Mouse (Mus musculus) midbrain, embryonic 13.5 days (tissue): Measurements from ENCODE around the gene Tmem150b. TPM values are rescaled to one million over a fixed set of nuclear protein-coding genes. Genes with fewer than 3 reads are reported as not detected.

Experiments used
- ATAC-seq: fragments of 200-750 bp; cut with Nextera tagmentation; 2 replicates; pipeline ENCODE4 v1.8.0; 2017; ENCODE audit warnings: mild to moderate bottlenecking, moderate TSS enrichment, moderate library complexity
- H3K27ac ChIP-seq: fragments of 300-500 bp; sonication (generic); 2 replicates; pipeline ENCODE4 v1.5.1; 2015; ENCODE audit warnings: inconsistent platforms, mild to moderate bottlenecking, moderate library complexity
- H3K27me3 ChIP-seq: fragments of 300-500 bp; sonication (generic); 2 replicates; pipeline ENCODE4 v1.6.1; 2015; ENCODE audit warnings: mild to moderate bottlenecking, inconsistent platforms
- H3K36me3 ChIP-seq: fragments of 300-500 bp; sonication (generic); 2 replicates; pipeline ENCODE4 v1.6.1; 2015; ENCODE audit warnings: mild to moderate bottlenecking, inconsistent platforms
- H3K4me1 ChIP-seq: fragments of 300-500 bp; sonication (generic); replicated peaks from 2 replicates; pipeline ENCODE4 v1.6.1; 2015; ENCODE audit warnings: inconsistent platforms
- H3K4me2 ChIP-seq: fragments of 300-500 bp; sonication (generic); replicated peaks from 2 replicates; pipeline ENCODE4 v1.6.1; 2015; ENCODE audit warnings: moderate library complexity, mild to moderate bottlenecking, inconsistent platforms
- H3K4me3 ChIP-seq: fragments of 300-500 bp; sonication (generic); replicated peaks from 2 replicates; pipeline ENCODE4 v1.5.1; 2015; ENCODE audit warnings: mild to moderate bottlenecking, inconsistent platforms
- H3K9ac ChIP-seq: fragments of 300-500 bp; sonication (generic); replicated peaks from 2 replicates; pipeline ENCODE4 v1.6.1; 2015; ENCODE audit warnings: mild to moderate bottlenecking, inconsistent platforms
- H3K9me3 ChIP-seq: fragments of 300-500 bp; sonication (generic); 2 replicates; pipeline ENCODE4 v1.6.1; 2016; ENCODE audit warnings: mild to moderate bottlenecking, inconsistent platforms
- WGBS: fragments of 180-500 bp; shearing (Covaris S2); methylation state at CpG from one replicate; pipeline ENCODE4 v1.1.7; 2015; 5-methylcytosine and 5-hydroxymethylcytosine counted together
- polyA plus RNA-seq: library from polyadenylated mRNA; unstranded; fragments of >200 nt; fragmentation: Nextera tagmentation; extraction: Ambion mirVana; gene quantifications from 2 replicates; pipeline ENCODE4 v1.2.1, GENCODE M21; 2015

The Tmem150b gene
- polyA plus RNA-seq, 1 experiment from 2014 or later: 0.22 TPM

DNA sequence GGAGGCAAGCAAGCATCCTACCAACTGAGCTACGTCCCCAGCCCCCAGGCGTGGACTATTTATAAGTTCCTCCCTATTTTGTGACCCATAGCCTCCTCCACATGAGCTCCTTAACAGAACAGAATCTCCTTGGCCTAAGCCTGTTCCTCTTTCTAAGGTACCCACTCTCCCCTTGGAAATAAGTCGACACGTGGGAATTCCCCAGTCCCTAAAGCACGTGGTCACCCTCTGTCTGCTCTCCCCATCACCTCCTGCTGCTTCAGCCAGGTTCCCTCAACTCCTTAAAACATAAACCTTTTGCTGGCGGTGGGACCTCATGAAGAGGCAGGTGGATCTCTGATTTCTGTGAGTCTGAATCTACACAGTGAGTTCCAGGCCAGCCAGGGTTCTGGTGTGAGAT, 8.1 kb downstream of the Tmem150b start:
- 83% methylated on average over 6 of the region's 6 CpGs for WGBS
- H3K9ac ChIP-seq: no peak overlapping the region
- no peaks in the 10 kb centered on the region for H3K27me3 ChIP-seq
- H3K9me3 ChIP-seq: no peaks in the 10 kb centered on the region
- H3K36me3 ChIP-seq: peaks cover 57% of the 10 kb centered on the region
- no peak overlapping the region for H3K4me2 ChIP-seq
- H3K4me3 ChIP-seq: no peak overlapping the region
- no peak for ATAC-seq
- H3K4me1 ChIP-seq: no peaks in the 10 kb centered on the region
- H3K27ac ChIP-seq: no peak overlapping the region

GRCm38 (mm10) chr7:4712594-4712993, 12.5 kb downstream of the Tmem150b start:
- no peak for ATAC-seq
- H3K4me2 ChIP-seq: no peak overlapping the region
- no peak overlapping the region for H3K4me3 ChIP-seq
- H3K9ac ChIP-seq: no peak overlapping the region
- H3K4me1 ChIP-seq: no peaks in the 10 kb centered on the region
- 89% methylated on average over 3 of the region's 3 CpGs for WGBS
- H3K27ac ChIP-seq: no peak overlapping the region
- H3K36me3 ChIP-seq: peaks cover 96% of the 10 kb centered on the region
- no peaks in the 10 kb centered on the region for H3K9me3 ChIP-seq
- no peaks in the 10 kb centered on the region for H3K27me3 ChIP-seq

DNA sequence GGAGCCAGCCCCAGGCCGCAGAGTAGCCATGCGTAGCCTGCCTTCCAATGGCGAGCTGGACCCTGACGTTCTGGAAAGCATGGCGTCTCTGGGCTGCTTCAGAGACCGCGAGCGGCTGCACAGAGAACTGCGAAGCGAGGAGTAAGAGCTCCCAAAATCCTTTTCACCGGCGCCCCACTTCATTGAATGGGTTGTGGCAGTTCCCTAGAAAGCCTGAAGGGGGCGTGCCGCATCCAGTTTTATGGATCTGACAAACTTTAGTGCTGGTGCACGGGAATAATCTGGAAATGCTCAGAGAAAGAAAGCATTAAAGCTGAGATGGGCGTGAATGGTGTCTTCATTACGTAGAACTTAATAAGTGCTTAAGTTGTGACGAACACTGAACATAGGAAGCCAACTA, 20.0 kb downstream of the Tmem150b start:
- no peaks in the 10 kb centered on the region for H3K9me3 ChIP-seq
- no peak overlapping the region for H3K4me2 ChIP-seq
- ATAC-seq: no peak
- 33% methylated on average over 18 of the region's 18 CpGs for WGBS
- no peak overlapping the region for H3K4me3 ChIP-seq
- no peaks in the 10 kb centered on the region for H3K27me3 ChIP-seq
- H3K36me3 ChIP-seq: peaks cover 95% of the 10 kb centered on the region
- peaks cover 6% of the 10 kb centered on the region; the same call in 1 of the 2 replicates for H3K4me1 ChIP-seq
- no peak overlapping the region for H3K9ac ChIP-seq
- H3K27ac ChIP-seq: no peak overlapping the region

DNA sequence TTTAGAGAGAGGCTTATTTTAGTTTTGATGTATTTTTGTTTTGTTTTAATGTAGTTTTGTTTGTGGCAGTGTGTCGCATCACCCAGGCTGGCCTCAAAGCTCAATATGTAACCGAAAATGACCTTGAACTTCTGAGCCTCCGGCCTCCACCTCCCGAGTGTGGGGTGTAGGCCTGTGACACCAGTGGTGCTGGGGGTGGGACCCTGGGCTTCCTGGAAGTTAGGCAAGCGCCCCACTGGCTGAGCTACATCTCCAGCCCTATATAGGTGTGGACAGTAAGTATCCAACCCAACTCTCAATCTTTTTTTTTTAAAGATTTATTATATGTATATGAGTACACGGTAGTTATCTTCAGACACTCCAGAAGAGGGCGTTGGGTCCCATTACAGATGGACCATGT, 21.9 kb downstream of the Tmem150b start:
- no peak overlapping the region for H3K9ac ChIP-seq
- no peak overlapping the region for H3K4me3 ChIP-seq
- 95% methylated on average over 7 of the region's 7 CpGs for whole genome bisulfite sequencing
- H3K4me1 ChIP-seq: peaks cover 6% of the 10 kb centered on the region; the same call in 1 of the 2 replicates
- H3K36me3 ChIP-seq: peaks cover 95% of the 10 kb centered on the region
- no peak overlapping the region for H3K4me2 ChIP-seq
- no peak for ATAC-seq
- H3K9me3 ChIP-seq: no peaks in the 10 kb centered on the region
- no peak overlapping the region for H3K27ac ChIP-seq
- no peaks in the 10 kb centered on the region for H3K27me3 ChIP-seq

DNA sequence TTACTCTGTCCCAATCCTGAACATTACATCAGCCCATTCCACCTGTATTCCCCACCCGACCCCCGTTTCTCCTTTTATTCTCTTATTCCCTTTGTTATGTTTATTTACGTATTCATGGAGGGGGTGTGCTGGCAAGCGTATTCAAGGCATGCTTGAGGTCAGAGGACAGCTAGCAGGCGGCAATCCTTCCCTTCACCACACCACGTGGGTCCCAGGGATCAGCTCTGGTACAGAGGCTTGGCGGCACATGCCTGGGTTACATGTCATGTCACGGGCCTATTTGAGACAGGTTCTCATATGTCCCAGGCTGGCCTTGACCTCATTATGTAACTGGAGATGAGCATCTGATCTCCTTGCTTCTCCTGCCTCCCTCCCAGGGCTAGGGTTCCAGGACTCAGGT, 22.7 kb downstream of the Tmem150b start:
- no peaks in the 10 kb centered on the region for H3K9me3 ChIP-seq
- peak overlapping the region; percentile 25; the same call in 1 of the 2 replicates for H3K27ac ChIP-seq
- no peaks in the 10 kb centered on the region for H3K27me3 ChIP-seq
- H3K4me3 ChIP-seq: no peak overlapping the region
- peaks cover 6% of the 10 kb centered on the region; the same call in 1 of the 2 replicates for H3K4me1 ChIP-seq
- no peak overlapping the region for H3K4me2 ChIP-seq
- no peak overlapping the region for H3K9ac ChIP-seq
- peaks cover 95% of the 10 kb centered on the region for H3K36me3 ChIP-seq
- ATAC-seq: no peak
- 33% methylated on average over 8 of the region's 8 CpGs for WGBS

DNA sequence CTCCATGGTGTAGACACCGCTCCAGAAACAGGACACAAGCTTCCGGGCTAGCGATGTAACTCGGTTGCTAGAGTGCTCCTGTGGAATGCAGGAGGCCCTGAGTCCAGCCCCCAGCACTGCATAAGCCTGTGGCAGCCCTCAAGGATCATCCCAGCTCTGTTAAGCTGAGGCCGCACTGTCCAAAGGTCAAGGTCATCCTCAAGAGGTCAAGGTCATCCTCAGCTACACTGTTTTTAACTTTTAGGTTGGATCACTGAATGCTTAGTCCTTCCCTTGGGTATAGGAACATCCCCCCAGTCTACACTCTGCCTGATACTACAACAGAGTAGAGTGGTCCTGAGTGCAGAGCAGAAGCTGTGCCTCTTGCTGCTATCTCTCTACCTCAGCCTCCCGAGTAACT, 32.0 kb downstream of the Tmem150b start:
- WGBS: 66% methylated on average over 6 of the region's 6 CpGs
- Histone ChIP-seq H3K9me3 (no peaks in the 10 kb centered on the region), H3K27ac (no peak overlapping the region), H3K9ac (no peak overlapping the region), H3K4me3 (no peak overlapping the region), H3K4me2 (no peak overlapping the region), H3K27me3 (no peaks in the 10 kb centered on the region), H3K4me1 (peaks cover 21% of the 10 kb centered on the region), H3K36me3 (peaks cover 54% of the 10 kb centered on the region)
- no peak for ATAC-seq

- 3% methylated on average over 32 of the region's 35 CpGs for WGBS
- peak overlapping the region; percentile 97 for H3K27ac ChIP-seq
- peaks cover 35% of the 10 kb centered on the region for H3K36me3 ChIP-seq
- H3K4me2 ChIP-seq: peak overlapping the region; percentile 76
- H3K27me3 ChIP-seq: no peaks in the 10 kb centered on the region
- H3K4me3 ChIP-seq: peak overlapping the region; percentile 93
- peak; percentile 75 for ATAC-seq
- peaks cover 21% of the 10 kb centered on the region for H3K4me1 ChIP-seq
- H3K9me3 ChIP-seq: no peaks in the 10 kb centered on the region
- peak overlapping the region; percentile 100 for H3K9ac ChIP-seq
Observed at GRCm38 (mm10) chr7:4690951-4691653, 33.9 kb downstream of the Tmem150b start.

DNA sequence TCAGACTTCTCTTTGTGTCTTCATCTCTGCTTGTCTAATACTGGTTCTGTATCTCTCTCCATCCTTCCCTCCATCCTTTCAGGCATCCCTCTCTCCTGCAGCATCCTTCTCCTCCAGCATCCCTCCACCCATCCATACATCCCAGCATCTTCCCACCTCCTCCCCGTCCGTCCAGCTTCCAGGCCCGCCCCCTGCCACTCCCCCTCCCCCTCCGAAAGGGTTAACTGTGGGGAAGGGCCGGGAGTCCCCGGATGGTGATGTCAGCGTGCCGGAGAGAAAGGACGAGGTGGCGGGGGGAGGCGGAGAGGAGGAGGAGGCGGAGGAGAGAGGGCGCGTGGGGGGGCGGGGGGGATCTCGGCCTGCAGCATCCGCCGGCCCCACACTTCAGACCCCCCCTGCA, 34.7 kb downstream of the Tmem150b start, which contains the start of gene Brsk1:
TSS of gene Brsk1 (plus strand) at position 218 of the 400 bp plus-strand sequence.
- Histone ChIP-seq H3K4me1 (peaks cover 21% of the 10 kb centered on the region), H3K9me3 (no peaks in the 10 kb centered on the region), H3K36me3 (peaks cover 28% of the 10 kb centered on the region), H3K4me2 (peak within 1 kb of the TSS; percentile 76), H3K27ac (peak within 1 kb of the TSS; percentile 97), H3K27me3 (no peaks in the 10 kb centered on the region), H3K4me3 (peak within 1 kb of the TSS; percentile 93), H3K9ac (peak within 1 kb of the TSS; percentile 100)
- ATAC-seq: peak; percentile 85
- WGBS: 0% methylated on average over 5 of the region's 18 CpGs

GRCm38 (mm10) chr7:4684632-4685417, 40.2 kb downstream of the Tmem150b start, which contains the start of gene Hspbp1:
Gene Hspbp1 (minus strand): TSS chr7:4685068.
- H3K4me1 ChIP-seq: peaks cover 15% of the 10 kb centered on the region
- peak within 1 kb of the TSS; percentile 95 for H3K4me2 ChIP-seq
- ATAC-seq: peak; percentile 99
- H3K27me3 ChIP-seq: no peaks in the 10 kb centered on the region
- H3K27ac ChIP-seq: peak within 1 kb of the TSS; percentile 70; the same call in 1 of the 2 replicates
- H3K9me3 ChIP-seq: no peaks in the 10 kb centered on the region
- under 1% methylated on average over 32 of the region's 32 CpGs for WGBS
- peaks cover 25% of the 10 kb centered on the region for H3K36me3 ChIP-seq
- peak within 1 kb of the TSS; percentile 68 for H3K9ac ChIP-seq
- peak within 1 kb of the TSS; percentile 80 for H3K4me3 ChIP-seq

GRCm38 (mm10) chr7:4684203-4684602, 40.8 kb downstream of the Tmem150b start:
- peaks cover 15% of the 10 kb centered on the region for H3K4me1 ChIP-seq
- peak overlapping the region; percentile 68 for H3K9ac ChIP-seq
- ATAC-seq: peak; percentile 0; the same call in 1 of the 2 replicates
- H3K27ac ChIP-seq: 0 out of 2 replicates have a peak overlapping the region, but pooled peaks have one; percentile 70
- no peaks in the 10 kb centered on the region for H3K9me3 ChIP-seq
- H3K4me3 ChIP-seq: peak overlapping the region; percentile 80
- 1% methylated on average over 13 of the region's 13 CpGs for WGBS
- no peaks in the 10 kb centered on the region for H3K27me3 ChIP-seq
- peak overlapping the region; percentile 95 for H3K4me2 ChIP-seq
- peaks cover 27% of the 10 kb centered on the region for H3K36me3 ChIP-seq

DNA sequence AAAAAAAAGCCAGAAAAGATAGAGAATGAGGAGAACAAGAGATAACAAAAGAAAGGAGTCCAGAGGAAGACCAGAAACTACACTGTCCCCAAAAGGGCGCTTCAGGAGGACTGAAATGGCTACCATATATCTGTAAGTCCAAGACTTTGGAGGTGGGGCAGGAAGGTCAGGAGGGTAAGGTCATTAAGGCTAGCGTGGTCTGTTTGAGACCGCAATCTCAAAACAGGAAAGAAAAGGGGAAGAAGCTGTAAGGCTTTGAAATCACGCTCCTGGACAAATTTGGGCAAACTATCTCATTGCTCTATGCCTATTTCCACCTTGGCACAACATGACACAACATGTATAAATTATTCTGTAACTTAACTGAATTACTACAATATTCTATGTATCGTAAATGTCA, 41.7 kb downstream of the Tmem150b start:
- Histone ChIP-seq H3K4me2 (no peak overlapping the region), H3K4me1 (peaks cover 15% of the 10 kb centered on the region), H3K36me3 (peaks cover 27% of the 10 kb centered on the region), H3K4me3 (no peak overlapping the region), H3K9ac (no peak overlapping the region), H3K27ac (no peak overlapping the region), H3K27me3 (no peaks in the 10 kb centered on the region), H3K9me3 (no peaks in the 10 kb centered on the region)
- no peak for ATAC-seq
- WGBS: 94% methylated on average over 5 of the region's 5 CpGs

GRCm38 (mm10) chr7:4675200-4675599, 49.8 kb downstream of the Tmem150b start:
- no peak overlapping the region for H3K4me3 ChIP-seq
- peaks cover 72% of the 10 kb centered on the region for H3K36me3 ChIP-seq
- no peaks in the 10 kb centered on the region for H3K27me3 ChIP-seq
- H3K4me1 ChIP-seq: no peaks in the 10 kb centered on the region
- no peak overlapping the region for H3K27ac ChIP-seq
- no peak for ATAC-seq
- no peak overlapping the region for H3K4me2 ChIP-seq
- H3K9ac ChIP-seq: no peak overlapping the region
- 92% methylated on average over 7 of the region's 7 CpGs for WGBS
- H3K9me3 ChIP-seq: no peaks in the 10 kb centered on the region
